Mouse (Mus musculus): ENCODE measurements at regions not wholly inside any gene's neighbourhood (a gene's known extent, or its start where the extent isn't known, plus 50 kb on each side); places are given as distances from the start of the nearest gene placed in this dataset.
A peak's percentile ranks its signal among the peaks of the same experiment; 100 is the strongest.

DNA sequence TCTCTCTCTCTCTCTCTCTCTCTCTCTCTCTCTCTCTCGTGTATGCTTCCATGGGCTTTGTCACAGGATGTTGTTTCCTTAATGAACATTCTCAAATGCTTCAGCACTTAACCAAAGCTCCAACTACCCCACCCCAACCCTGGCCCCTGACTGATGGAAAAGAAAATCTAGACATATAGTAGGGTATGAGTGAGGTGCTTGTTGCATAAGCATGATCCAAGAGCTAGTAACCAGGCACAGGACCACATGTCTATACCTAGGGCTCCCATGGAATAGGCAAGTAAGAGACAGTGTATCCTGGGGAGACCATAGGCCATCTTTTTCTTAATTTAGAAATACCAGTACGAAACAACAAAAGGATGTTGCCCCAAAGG, 538.9 kb downstream of the Fat4 start:
- no peaks in the 10 kb centered on the region for H3K36me3 ChIP-seq (ENCODE audit: control insufficient read depth, insufficient read depth, low read length)
- DNase-seq (ENCODE audit: low spot score) (no peak), ATAC-seq (ENCODE audit: low FRiP score, low TSS enrichment) (no peak)
- 58% methylated on average over 2 of the region's 2 CpGs for WGBS
- TF ChIP-seq CTCF (IDR thresholded peaks at IDR 0.05; ENCODE audit: low read depth) = no peak
- no peak for TF ChIP-seq EP300 (optimal IDR thresholded peaks at IDR 0.05)
- H3K9ac ChIP-seq (ENCODE audit: low read length) = no peak overlapping the region
- H3K9me3 ChIP-seq (ENCODE audit: control insufficient read depth, low read length) = no peaks in the 10 kb centered on the region
- H3K4me2 ChIP-seq (replicated peaks; ENCODE audit: low read depth) = no peak overlapping the region
- no peak overlapping the region for H3K27ac ChIP-seq (replicated peaks)
- no peaks in the 10 kb centered on the region for H3K4me1 ChIP-seq (replicated peaks; ENCODE audit: control insufficient read depth, insufficient read depth)
- H3K27me3 ChIP-seq (ENCODE audit: control insufficient read depth, insufficient read depth, low read length) = no peaks in the 10 kb centered on the region
- no peak overlapping the region for H3K4me3 ChIP-seq (ENCODE audit: low read depth, low read length)

DNA sequence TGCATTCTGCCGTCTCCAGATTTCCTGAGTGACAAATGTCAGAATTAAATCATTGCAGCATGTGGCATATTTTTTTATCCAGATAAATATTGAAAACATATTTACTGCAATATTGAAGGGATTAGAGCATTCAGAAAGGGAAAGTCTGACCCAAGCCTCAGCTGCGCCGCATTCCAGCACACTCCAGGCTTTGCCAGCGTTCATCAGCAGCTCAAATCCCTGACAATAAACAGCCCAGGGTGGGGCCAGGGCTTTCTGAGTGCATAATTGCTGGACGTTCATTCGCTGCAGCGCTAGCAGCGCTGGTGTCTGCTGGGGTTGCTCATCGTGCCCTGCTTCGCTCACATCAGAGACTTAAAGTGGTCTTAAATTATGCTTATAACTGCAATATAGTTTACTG, 556.6 kb downstream of the Fat4 start:
- WGBS = 37% methylated on average over 10 of the region's 10 CpGs
- Histone ChIP-seq H3K9me3 (ENCODE audit: control insufficient read depth, low read length) (no peaks in the 10 kb centered on the region), H3K4me1 (replicated peaks; ENCODE audit: control insufficient read depth, insufficient read depth) (no peaks in the 10 kb centered on the region), H3K4me3 (ENCODE audit: low read depth, low read length) (no peak overlapping the region), H3K4me2 (replicated peaks; ENCODE audit: low read depth) (peak overlapping the region; percentile 21; the same call in 1 of the 2 replicates), H3K36me3 (ENCODE audit: control insufficient read depth, insufficient read depth, low read length) (no peaks in the 10 kb centered on the region), H3K9ac (ENCODE audit: low read length) (no peak overlapping the region), H3K27me3 (ENCODE audit: control insufficient read depth, insufficient read depth, low read length) (no peaks in the 10 kb centered on the region), H3K27ac (replicated peaks) (no peak overlapping the region)
- peak; percentile 14 for DNase-seq (ENCODE audit: low spot score)
- no peak for TF ChIP-seq CTCF (IDR thresholded peaks at IDR 0.05; ENCODE audit: low read depth)
- TF ChIP-seq EP300 (optimal IDR thresholded peaks at IDR 0.05) = no peak
- ATAC-seq (ENCODE audit: low FRiP score, low TSS enrichment) = no peak

DNA sequence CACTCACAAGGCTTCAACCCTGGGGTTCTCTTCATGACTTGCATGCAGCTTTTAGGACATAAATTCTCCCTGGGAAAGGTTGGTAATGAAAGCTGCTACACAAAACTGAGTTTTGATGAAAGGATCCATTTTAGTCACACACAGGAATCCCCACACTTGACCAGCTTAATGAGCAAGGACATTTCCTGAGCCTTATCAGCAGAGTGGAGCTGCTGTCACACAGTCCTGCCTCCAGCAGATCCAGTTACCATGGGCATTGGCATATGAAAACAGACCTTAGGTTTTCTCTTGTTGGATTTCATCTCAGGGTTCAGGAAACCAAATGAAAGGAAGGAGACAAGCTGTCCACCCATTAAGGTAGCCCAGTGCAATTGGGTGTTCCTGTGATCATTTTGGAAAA, 568.9 kb downstream of the Fat4 start:
- ATAC-seq (ENCODE audit: low FRiP score, low TSS enrichment) (no peak), DNase-seq (ENCODE audit: low spot score) (no peak)
- no peak overlapping the region for H3K4me2 ChIP-seq (replicated peaks; ENCODE audit: low read depth)
- H3K27ac ChIP-seq (replicated peaks) = no peak overlapping the region
- no peaks in the 10 kb centered on the region for H3K27me3 ChIP-seq (ENCODE audit: control insufficient read depth, insufficient read depth, low read length)
- TF ChIP-seq EP300 (optimal IDR thresholded peaks at IDR 0.05) (no peak), CTCF (IDR thresholded peaks at IDR 0.05; ENCODE audit: low read depth) (no peak)
- H3K4me3 ChIP-seq (ENCODE audit: low read depth, low read length) = no peak overlapping the region
- H3K9me3 ChIP-seq (ENCODE audit: control insufficient read depth, low read length) = no peaks in the 10 kb centered on the region
- no peaks in the 10 kb centered on the region for H3K4me1 ChIP-seq (replicated peaks; ENCODE audit: control insufficient read depth, insufficient read depth)
- H3K9ac ChIP-seq (ENCODE audit: low read length) = no peak overlapping the region
- H3K36me3 ChIP-seq (ENCODE audit: control insufficient read depth, insufficient read depth, low read length) = no peaks in the 10 kb centered on the region

DNA sequence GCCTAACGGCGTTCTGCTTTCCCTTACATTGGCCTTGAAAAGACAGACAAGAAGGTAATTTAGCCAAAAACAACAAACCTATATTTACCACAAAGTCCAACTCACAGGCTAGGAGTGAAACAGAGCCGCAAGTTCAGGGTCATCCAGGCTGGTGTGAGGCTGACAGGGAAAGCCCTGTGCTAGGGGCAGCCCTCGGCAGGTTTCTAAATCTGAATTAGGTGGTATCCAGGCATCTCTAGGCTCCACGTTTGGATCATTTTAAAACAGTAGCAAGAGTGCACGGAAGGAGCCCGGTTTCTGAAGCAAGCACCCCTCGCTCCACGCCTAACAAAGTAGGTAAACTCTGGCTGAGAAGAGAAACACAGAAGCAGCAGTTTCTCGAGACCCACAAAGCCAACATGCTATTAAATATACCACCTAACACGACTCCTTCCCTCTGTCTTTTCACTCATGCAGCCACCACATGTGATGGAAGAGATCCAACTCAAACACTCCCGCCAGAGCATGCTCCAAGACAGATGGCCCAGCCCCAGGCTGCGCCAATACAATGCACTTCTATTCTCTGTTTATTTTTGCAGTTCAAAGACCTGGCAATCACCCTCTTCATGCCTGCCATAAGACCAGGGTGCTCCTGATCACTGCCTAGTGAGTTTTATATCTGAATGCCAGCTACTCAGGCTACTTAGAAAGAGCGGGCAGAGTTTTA, 573.6 kb downstream of the Fat4 start:
- TF ChIP-seq CTCF (IDR thresholded peaks at IDR 0.05; ENCODE audit: low read depth) (no peak), EP300 (optimal IDR thresholded peaks at IDR 0.05) (no peak)
- H3K27me3 ChIP-seq (ENCODE audit: control insufficient read depth, insufficient read depth, low read length) = no peaks in the 10 kb centered on the region
- no peaks in the 10 kb centered on the region for H3K36me3 ChIP-seq (ENCODE audit: control insufficient read depth, insufficient read depth, low read length)
- DNase-seq (ENCODE audit: low spot score) (no peak), ATAC-seq (ENCODE audit: low FRiP score, low TSS enrichment) (no peak)
- H3K4me1 ChIP-seq (replicated peaks; ENCODE audit: control insufficient read depth, insufficient read depth) = no peaks in the 10 kb centered on the region
- H3K27ac ChIP-seq (replicated peaks) = no peak overlapping the region
- no peak overlapping the region for H3K9ac ChIP-seq (ENCODE audit: low read length)
- WGBS = 49% methylated on average over 14 of the region's 14 CpGs
- H3K4me2 ChIP-seq (replicated peaks; ENCODE audit: low read depth) = no peak overlapping the region
- H3K4me3 ChIP-seq (ENCODE audit: low read depth, low read length) = no peak overlapping the region
- no peaks in the 10 kb centered on the region for H3K9me3 ChIP-seq (ENCODE audit: control insufficient read depth, low read length)

DNA sequence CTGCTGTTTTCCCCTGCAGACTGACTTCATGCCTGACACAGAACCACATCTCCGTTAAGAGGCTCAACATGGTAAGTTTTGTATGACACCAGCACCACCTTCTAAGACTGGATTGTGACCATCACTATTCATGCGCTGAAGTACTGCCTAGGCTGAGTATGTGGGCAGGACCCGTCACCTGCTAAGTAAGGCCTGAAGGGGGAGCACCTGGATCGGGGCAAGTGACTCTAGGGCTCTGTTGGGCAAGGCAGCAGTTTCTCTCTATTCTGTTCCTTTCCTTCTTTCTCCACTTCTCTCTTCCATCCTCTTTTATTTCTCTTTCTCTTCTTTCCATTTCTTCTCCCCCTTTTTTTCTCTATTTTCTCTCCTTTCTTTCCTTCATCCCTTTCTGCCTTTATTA, 574.8 kb downstream of the Fat4 start:
- WGBS = 89% methylated on average over 4 of the region's 4 CpGs
- ATAC-seq (ENCODE audit: low FRiP score, low TSS enrichment) (no peak), DNase-seq (ENCODE audit: low spot score) (no peak)
- H3K9me3 ChIP-seq (ENCODE audit: control insufficient read depth, low read length) = no peaks in the 10 kb centered on the region
- H3K27me3 ChIP-seq (ENCODE audit: control insufficient read depth, insufficient read depth, low read length) = no peaks in the 10 kb centered on the region
- no peak overlapping the region for H3K27ac ChIP-seq (replicated peaks)
- no peak overlapping the region for H3K9ac ChIP-seq (ENCODE audit: low read length)
- TF ChIP-seq CTCF (IDR thresholded peaks at IDR 0.05; ENCODE audit: low read depth) (peak; percentile 21; the same call in 1 of the 2 replicates), EP300 (optimal IDR thresholded peaks at IDR 0.05) (no peak)
- no peak overlapping the region for H3K4me2 ChIP-seq (replicated peaks; ENCODE audit: low read depth)
- H3K4me3 ChIP-seq (ENCODE audit: low read depth, low read length) = no peak overlapping the region
- no peaks in the 10 kb centered on the region for H3K4me1 ChIP-seq (replicated peaks; ENCODE audit: control insufficient read depth, insufficient read depth)
- H3K36me3 ChIP-seq (ENCODE audit: control insufficient read depth, insufficient read depth, low read length) = no peaks in the 10 kb centered on the region

DNA sequence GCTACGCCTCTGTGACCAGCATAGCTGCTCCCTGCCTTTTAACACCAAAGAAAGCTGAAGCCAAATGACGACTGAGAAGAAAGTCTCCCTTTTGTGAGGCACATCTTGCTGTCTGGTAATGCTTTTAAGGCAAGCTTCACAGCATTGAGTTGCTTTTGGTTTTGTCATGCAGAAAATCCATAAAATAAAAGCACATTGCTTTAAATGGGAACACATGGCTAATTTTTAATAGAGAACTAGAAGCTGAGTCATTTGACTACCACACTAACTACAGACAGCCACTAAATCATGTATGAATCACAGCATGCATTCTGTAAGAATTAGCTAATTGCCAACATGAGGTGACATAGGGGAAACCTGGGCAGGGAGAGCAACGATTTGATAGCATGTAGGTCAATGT, 579.1 kb downstream of the Fat4 start:
- Histone ChIP-seq H3K27ac (replicated peaks) (no peak overlapping the region), H3K4me1 (replicated peaks; ENCODE audit: control insufficient read depth, insufficient read depth) (no peaks in the 10 kb centered on the region), H3K36me3 (ENCODE audit: control insufficient read depth, insufficient read depth, low read length) (no peaks in the 10 kb centered on the region), H3K9me3 (ENCODE audit: control insufficient read depth, low read length) (no peaks in the 10 kb centered on the region), H3K4me2 (replicated peaks; ENCODE audit: low read depth) (no peak overlapping the region), H3K9ac (ENCODE audit: low read length) (no peak overlapping the region), H3K4me3 (ENCODE audit: low read depth, low read length) (no peak overlapping the region), H3K27me3 (ENCODE audit: control insufficient read depth, insufficient read depth, low read length) (no peaks in the 10 kb centered on the region)
- 73% methylated on average over 3 of the region's 3 CpGs for WGBS
- ATAC-seq (ENCODE audit: low FRiP score, low TSS enrichment) (no peak), DNase-seq (ENCODE audit: low spot score) (no peak)
- TF ChIP-seq CTCF (IDR thresholded peaks at IDR 0.05; ENCODE audit: low read depth) (no peak), EP300 (optimal IDR thresholded peaks at IDR 0.05) (no peak)

Measured in stomach, postnatal 0 days (tissue).